Mouse (Mus musculus) forebrain, embryonic 16.5 days (tissue): ENCODE measurements around the gene Ltbp1. TPM values are rescaled to one million over a fixed set of nuclear protein-coding genes. Genes with fewer than 3 reads are reported as not detected.

ENCODE experiments used
- ATAC-seq: fragments of 200-750 bp; cut with Nextera tagmentation; 2 replicates; pipeline ENCODE4 v1.8.0; 2017; ENCODE audit warnings: mild to moderate bottlenecking, moderate library complexity
- H3K27ac ChIP-seq: fragments of 300-500 bp; sonication (generic); 2 replicates; pipeline ENCODE4 v1.5.1; 2014; ENCODE audit warnings: low read length, control low read depth
- H3K27me3 ChIP-seq: fragments of 300-500 bp; sonication (generic); replicated peaks from 2 replicates; pipeline ENCODE4 v1.6.1; 2014; ENCODE audit warnings: low read length; ENCODE audit not compliant: control insufficient read depth, insufficient read depth
- H3K36me3 ChIP-seq: fragments of 300-500 bp; sonication (generic); 2 replicates; pipeline ENCODE4 v1.6.1; 2014; ENCODE audit not compliant: control insufficient read depth, insufficient read depth
- H3K4me1 ChIP-seq: fragments of 300-500 bp; sonication (generic); replicated peaks from 2 replicates; pipeline ENCODE4 v1.6.1; 2014; ENCODE audit warnings: low read length; ENCODE audit not compliant: control insufficient read depth, insufficient read depth
- H3K4me2 ChIP-seq: fragments of 300-500 bp; sonication (generic); 2 replicates; pipeline ENCODE4 v1.6.1; 2014; ENCODE audit warnings: mild to moderate bottlenecking, low read length, control low read depth
- H3K4me3 ChIP-seq: fragments of 300-500 bp; sonication (generic); replicated peaks from 2 replicates; pipeline ENCODE4 v1.5.1; 2014; ENCODE audit warnings: mild to moderate bottlenecking, low read length, control low read depth
- H3K9ac ChIP-seq: fragments of 300-500 bp; sonication (generic); replicated peaks from 2 replicates; pipeline ENCODE4 v1.6.1; 2014; ENCODE audit warnings: low read depth, low read length, control low read depth
- H3K9me3 ChIP-seq: fragments of 300-500 bp; sonication (generic); 2 replicates; pipeline ENCODE4 v1.6.1; 2016; ENCODE audit warnings: low read length; ENCODE audit not compliant: control insufficient read depth
- WGBS: fragments of 180-500 bp; shearing (Covaris S2); extraction: QIAGEN DNeasy Blood & Tissue Kit; methylation state at CpG from one replicate; pipeline ENCODE4 v1.1.7; 2014; 5-methylcytosine and 5-hydroxymethylcytosine counted together
- polyA plus RNA-seq: library from polyadenylated mRNA; unstranded; fragments of >200 nt; fragmentation: Nextera tagmentation; extraction: Ambion mirVana; gene quantifications from 2 replicates; pipeline ENCODE4 v1.2.1, GENCODE M21; 2015

Ltbp1 gene
- polyA plus RNA-seq, 1 experiment from 2014 or later: 2.3 TPM

DNA sequence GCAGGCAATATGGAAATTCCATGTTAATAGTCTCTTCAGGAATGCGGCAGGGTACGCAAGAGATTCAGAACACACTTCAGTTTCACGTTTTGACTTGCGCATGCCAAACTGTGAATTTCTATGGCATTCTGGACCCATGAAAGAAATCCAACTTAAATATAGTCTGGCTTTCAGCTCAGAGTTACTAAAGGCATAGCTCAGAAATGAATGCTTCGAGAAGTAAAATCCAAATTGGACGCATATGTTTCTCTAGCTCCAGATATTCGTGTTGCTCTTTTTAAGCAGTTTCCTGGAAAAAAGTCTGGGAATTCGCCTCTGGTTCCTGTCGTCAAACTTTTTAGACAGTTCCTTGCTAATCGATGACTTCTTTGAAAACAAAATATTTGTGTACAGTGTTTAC, 318.4 kb downstream of the Ltbp1 start:
- H3K4me2 ChIP-seq: no peak overlapping the region
- ATAC-seq: 0 out of 2 replicates have a peak, but pooled peaks have one; percentile 12
- H3K27me3 ChIP-seq: no peaks in the 10 kb centered on the region
- no peak overlapping the region for H3K4me3 ChIP-seq
- H3K9ac ChIP-seq: no peak overlapping the region
- H3K4me1 ChIP-seq: no peaks in the 10 kb centered on the region
- WGBS: 82% methylated on average over 10 of the region's 10 CpGs
- H3K36me3 ChIP-seq: no peaks in the 10 kb centered on the region
- no peaks in the 10 kb centered on the region for H3K9me3 ChIP-seq
- H3K27ac ChIP-seq: no peak overlapping the region

DNA sequence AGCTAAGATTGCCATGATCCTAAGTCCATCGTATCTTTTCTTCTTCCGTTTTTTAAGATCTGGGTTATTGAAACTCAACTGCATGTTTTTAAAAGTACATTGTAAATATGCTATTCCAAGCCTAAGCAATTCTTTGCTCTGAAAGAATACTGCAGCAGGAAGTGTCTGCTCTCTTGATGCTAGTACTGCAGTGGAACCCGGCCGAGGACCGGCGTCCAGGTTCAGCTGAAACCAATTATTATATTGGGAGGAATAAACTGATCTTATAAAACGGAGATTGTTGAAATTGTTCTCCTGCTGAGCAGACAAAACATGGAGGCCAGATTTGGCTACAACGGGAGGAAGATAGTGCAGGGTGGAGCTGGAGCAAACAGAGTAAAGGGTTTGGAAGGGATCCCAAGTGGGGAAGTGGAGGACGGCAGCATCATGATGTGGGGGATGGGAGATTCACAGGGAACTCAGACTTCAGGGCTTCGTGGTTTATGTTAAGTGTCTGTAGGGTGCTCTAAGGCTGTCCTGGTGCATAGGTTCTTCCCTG, 322.8 kb downstream of the Ltbp1 start:
- Histone ChIP-seq H3K9me3 (no peaks in the 10 kb centered on the region), H3K27ac (no peak overlapping the region), H3K36me3 (no peaks in the 10 kb centered on the region), H3K4me2 (no peak overlapping the region), H3K9ac (no peak overlapping the region), H3K4me3 (no peak overlapping the region), H3K27me3 (no peaks in the 10 kb centered on the region), H3K4me1 (no peaks in the 10 kb centered on the region)
- 83% methylated on average over 10 of the region's 10 CpGs for WGBS
- ATAC-seq: no peak

DNA sequence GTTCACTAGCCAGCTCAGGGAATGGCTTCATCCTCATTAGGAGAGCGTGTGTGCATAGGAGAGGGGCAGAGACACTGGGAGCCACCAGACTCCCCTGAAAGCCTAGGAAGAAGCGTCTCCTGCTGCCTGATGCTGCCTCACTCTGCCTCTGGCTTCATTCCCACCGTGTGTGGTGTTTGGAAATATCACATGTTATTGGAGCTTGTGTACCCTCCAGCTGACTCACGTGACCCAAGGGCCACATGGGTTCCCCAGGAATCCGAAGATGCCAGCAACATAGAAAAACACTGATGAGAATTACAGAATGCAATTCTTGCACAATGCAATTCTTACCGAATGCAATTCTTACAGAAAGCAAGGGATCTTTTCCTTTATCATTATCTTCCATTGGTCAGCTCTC, 325.0 kb downstream of the Ltbp1 start:
- WGBS: 78% methylated on average over 6 of the region's 6 CpGs
- no peak overlapping the region for H3K9ac ChIP-seq
- no peak overlapping the region for H3K4me2 ChIP-seq
- no peaks in the 10 kb centered on the region for H3K27me3 ChIP-seq
- no peak overlapping the region for H3K4me3 ChIP-seq
- H3K36me3 ChIP-seq: no peaks in the 10 kb centered on the region
- no peaks in the 10 kb centered on the region for H3K4me1 ChIP-seq
- H3K27ac ChIP-seq: no peak overlapping the region
- no peaks in the 10 kb centered on the region for H3K9me3 ChIP-seq
- ATAC-seq: no peak

DNA sequence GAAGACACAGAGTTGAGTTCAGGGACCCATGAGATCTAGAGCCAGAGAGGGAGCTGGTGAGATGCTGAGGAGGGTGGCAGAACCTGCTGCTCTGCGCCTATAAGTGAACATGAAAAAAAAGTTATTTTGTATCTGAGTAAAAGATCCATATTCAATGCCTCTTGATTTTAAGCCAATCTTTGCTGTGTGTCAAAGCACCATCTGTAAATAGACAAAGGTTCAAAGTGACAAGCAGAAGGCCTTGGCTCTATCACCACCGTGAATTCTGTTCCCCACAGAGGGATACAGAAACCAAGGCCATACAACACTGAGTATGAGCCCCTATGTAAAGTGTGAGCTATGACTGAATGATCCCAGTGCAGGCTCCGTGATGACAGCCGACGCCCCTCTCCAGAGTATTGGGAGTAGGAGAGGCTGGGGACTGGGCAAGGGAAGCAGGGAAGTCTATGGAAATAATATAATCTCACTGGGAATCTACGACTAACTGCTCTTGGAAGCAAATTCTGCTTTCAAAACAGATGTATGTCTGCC, 326.1 kb downstream of the Ltbp1 start:
- peak; percentile 71 for ATAC-seq
- Histone ChIP-seq H3K27me3 (no peaks in the 10 kb centered on the region), H3K4me2 (no peak overlapping the region), H3K9ac (no peak overlapping the region), H3K4me3 (no peak overlapping the region), H3K27ac (no peak overlapping the region), H3K4me1 (no peaks in the 10 kb centered on the region), H3K36me3 (no peaks in the 10 kb centered on the region), H3K9me3 (no peaks in the 10 kb centered on the region)
- 85% methylated on average over 6 of the region's 6 CpGs for WGBS

DNA sequence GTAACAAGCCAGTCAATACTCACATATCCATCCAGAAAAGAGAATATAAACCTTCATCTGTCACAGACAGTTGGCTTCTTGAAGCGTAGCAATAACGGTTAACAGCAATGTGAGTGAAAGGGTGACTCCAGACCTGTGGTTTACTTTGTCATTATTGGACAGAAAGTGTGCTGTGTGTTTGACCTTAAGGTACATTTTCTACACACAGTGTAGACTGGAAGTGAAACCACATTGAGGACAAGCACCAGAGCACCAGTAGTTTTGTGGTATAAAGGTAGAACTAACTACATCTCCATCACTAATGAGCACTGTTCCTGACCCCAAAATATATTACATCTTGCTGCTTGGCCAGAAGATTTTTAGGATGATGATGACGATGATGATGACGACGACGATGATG, 326.9 kb downstream of the Ltbp1 start:
- H3K4me3 ChIP-seq: no peak overlapping the region
- H3K36me3 ChIP-seq: no peaks in the 10 kb centered on the region
- H3K27ac ChIP-seq: no peak overlapping the region
- no peak overlapping the region for H3K4me2 ChIP-seq
- no peak overlapping the region for H3K9ac ChIP-seq
- 98% methylated on average over 6 of the region's 6 CpGs for WGBS
- no peaks in the 10 kb centered on the region for H3K9me3 ChIP-seq
- no peaks in the 10 kb centered on the region for H3K27me3 ChIP-seq
- no peak for ATAC-seq
- no peaks in the 10 kb centered on the region for H3K4me1 ChIP-seq

DNA sequence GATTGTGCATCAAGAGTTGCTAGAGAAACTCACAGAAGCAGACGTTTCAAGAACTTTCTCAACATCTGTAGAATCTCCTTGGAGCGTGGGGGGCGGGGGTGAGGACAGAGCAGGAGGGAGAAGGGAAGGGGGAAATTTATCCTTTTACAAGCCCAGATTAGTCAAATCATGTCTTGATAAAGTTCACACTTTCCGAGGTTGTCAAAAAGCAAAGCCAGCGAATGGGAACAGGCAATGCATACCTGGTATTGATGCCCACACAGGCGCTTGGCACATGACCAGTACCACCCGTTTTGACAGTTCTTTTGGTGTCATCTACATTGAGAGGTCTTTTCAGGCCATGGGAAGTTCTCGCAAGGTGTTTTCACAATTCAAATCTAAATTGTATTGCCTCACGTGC, 327.6 kb downstream of the Ltbp1 start:
- Histone ChIP-seq H3K36me3 (no peaks in the 10 kb centered on the region), H3K4me1 (no peaks in the 10 kb centered on the region), H3K4me2 (no peak overlapping the region), H3K9ac (no peak overlapping the region), H3K4me3 (no peak overlapping the region), H3K9me3 (no peaks in the 10 kb centered on the region), H3K27me3 (no peaks in the 10 kb centered on the region), H3K27ac (no peak overlapping the region)
- ATAC-seq: no peak
- 86% methylated on average over 9 of the region's 9 CpGs for WGBS

DNA sequence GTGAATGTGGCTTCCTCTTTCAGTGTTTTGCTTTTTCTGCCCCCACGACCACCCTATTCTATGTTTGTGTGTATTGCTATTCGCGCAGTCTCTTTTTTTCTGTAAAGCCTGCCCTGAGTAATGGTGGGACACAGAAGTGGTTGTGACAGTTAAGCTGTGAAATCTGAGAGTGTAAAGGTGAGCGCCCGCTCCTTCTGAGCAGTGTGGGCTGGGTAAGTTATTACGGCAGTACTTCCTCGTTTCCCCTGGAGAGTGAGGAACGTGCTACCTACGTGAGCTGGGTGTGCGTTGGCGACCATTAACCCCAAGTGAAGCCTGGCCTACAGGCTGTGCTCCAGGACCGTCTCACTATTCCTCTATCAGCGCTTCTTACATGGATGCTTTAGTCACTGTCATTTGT, 328.4 kb downstream of the Ltbp1 start:
- Histone ChIP-seq H3K36me3 (no peaks in the 10 kb centered on the region), H3K4me3 (no peak overlapping the region), H3K27ac (no peak overlapping the region), H3K4me1 (no peaks in the 10 kb centered on the region), H3K27me3 (no peaks in the 10 kb centered on the region), H3K4me2 (no peak overlapping the region), H3K9ac (no peak overlapping the region), H3K9me3 (no peaks in the 10 kb centered on the region)
- whole genome bisulfite sequencing: 95% methylated on average over 13 of the region's 13 CpGs
- ATAC-seq: no peak

DNA sequence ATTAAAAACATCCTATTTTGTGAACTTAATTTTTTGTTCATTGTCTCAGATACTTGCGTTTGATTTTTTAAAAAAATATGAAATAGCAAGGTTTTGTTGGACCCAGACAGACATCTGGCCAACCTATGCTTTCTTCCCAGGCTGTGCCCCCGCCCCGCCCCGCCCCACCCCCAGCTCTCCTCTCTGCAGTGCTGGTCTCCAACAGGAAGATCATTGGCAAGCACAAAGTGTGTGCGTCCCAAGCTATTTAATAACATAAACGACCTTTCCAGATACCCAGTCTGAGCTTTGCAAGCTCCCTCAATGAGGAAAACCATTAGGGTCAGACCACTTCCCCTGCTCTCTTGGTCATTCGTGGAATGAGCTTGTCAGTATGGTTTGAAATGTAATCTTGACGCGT, 330.3 kb downstream of the Ltbp1 start:
- H3K9me3 ChIP-seq: no peaks in the 10 kb centered on the region
- WGBS: 87% methylated on average over 9 of the region's 9 CpGs
- H3K4me2 ChIP-seq: no peak overlapping the region
- no peaks in the 10 kb centered on the region for H3K4me1 ChIP-seq
- H3K27ac ChIP-seq: no peak overlapping the region
- no peak overlapping the region for H3K4me3 ChIP-seq
- H3K9ac ChIP-seq: no peak overlapping the region
- ATAC-seq: no peak
- H3K36me3 ChIP-seq: no peaks in the 10 kb centered on the region
- H3K27me3 ChIP-seq: no peaks in the 10 kb centered on the region

DNA sequence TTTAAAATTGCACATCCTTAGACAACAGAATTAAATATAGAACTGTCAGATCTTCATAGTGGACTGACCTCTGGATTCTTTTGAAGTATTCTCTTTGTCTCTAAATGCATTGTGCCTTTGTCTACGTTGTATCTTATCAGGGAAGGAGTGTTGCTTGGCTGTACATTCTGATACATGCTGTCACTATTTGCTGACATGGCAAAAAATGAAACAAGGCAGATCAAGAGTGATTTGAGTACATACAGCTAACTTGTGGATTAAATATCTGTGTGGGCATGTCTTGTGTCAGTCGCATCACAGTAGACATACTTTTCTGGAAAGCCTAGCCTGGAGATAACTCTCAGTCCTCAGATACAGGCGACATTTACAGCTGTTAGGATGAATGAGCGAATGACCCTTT, 335.9 kb downstream of the Ltbp1 start:
- H3K36me3 ChIP-seq: no peaks in the 10 kb centered on the region
- WGBS: 90% methylated on average over 4 of the region's 4 CpGs
- ATAC-seq: no peak
- no peak overlapping the region for H3K4me3 ChIP-seq
- H3K9me3 ChIP-seq: no peaks in the 10 kb centered on the region
- H3K9ac ChIP-seq: no peak overlapping the region
- H3K4me2 ChIP-seq: no peak overlapping the region
- H3K27me3 ChIP-seq: no peaks in the 10 kb centered on the region
- H3K4me1 ChIP-seq: no peaks in the 10 kb centered on the region
- H3K27ac ChIP-seq: no peak overlapping the region

DNA sequence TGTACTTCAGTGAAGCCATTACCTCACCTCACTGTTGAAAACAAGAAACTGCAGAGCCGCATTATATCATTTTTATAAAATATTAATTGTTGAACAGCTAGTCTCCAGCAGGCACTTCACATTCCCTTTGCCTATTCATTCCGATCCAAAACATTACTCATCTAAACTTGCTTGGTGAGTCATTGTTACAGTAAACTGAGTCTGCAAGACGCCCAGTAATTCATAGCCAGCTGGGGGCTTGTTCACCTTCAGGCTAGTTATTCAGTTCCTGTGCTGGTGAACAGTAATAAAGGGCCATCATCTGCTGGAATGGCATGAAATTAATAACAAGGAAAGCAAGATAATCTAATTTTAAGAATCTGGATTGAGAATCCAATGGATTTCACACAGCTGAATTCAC, 339.7 kb downstream of the Ltbp1 start:
- no peak overlapping the region for H3K27ac ChIP-seq
- H3K27me3 ChIP-seq: no peaks in the 10 kb centered on the region
- 81% methylated on average over 3 of the region's 3 CpGs for whole genome bisulfite sequencing
- no peak for ATAC-seq
- H3K4me1 ChIP-seq: no peaks in the 10 kb centered on the region
- H3K9ac ChIP-seq: no peak overlapping the region
- H3K4me3 ChIP-seq: no peak overlapping the region
- no peaks in the 10 kb centered on the region for H3K9me3 ChIP-seq
- no peak overlapping the region for H3K4me2 ChIP-seq
- H3K36me3 ChIP-seq: no peaks in the 10 kb centered on the region
